Mouse (Mus musculus) erythroblast, embryonic 14.5 days (primary cell): Measurements from ENCODE around the gene Rgs7.

Experiments used
- GATA1 ChIP-seq: IDR thresholded peaks from 2 replicates; pipeline ENCODE4 v1.6.1; 2012; ENCODE audit warnings: low read length, inconsistent platforms, mixed read lengths
- TAL1 ChIP-seq: IDR thresholded peaks from 3 replicates; pipeline ENCODE4 v1.6.1; 2012; ENCODE audit warnings: low read length, inconsistent platforms, mixed read lengths

DNA sequence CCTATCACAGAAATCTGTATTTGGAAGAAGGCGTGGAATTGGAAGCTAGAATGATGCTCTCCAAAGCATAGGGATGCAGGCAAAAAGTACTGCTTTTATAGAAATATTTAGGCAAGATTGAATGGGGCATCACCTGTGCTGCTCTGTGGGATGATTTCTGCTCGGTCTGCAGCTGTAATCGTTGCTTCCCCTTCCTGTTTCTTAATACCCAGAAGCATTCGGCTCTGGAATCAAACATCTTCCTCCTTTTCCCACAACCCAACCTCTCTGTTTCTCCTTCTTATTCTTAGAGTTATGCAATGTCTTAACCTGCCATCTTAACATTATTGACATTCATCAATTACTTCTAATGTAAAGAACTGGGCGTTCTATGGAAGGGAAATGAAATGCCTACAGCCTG, 19.2 kb downstream of the Rgs7 start:
- no peak for TF ChIP-seq TAL1
- TF ChIP-seq GATA1, result no peak
